Mouse (Mus musculus) frontal cortex, adult (tissue): Measurements from ENCODE around the gene Arrb1.

Experiments
- ATAC-seq: cut with Nextera tagmentation; 2 replicates; pipeline ENCODE4 v1.9.2; 2017; ENCODE audit warnings: mild to moderate bottlenecking, moderate library complexity, mixed read lengths; ENCODE audit not compliant: low TSS enrichment

The Arrb1 gene

DNA sequence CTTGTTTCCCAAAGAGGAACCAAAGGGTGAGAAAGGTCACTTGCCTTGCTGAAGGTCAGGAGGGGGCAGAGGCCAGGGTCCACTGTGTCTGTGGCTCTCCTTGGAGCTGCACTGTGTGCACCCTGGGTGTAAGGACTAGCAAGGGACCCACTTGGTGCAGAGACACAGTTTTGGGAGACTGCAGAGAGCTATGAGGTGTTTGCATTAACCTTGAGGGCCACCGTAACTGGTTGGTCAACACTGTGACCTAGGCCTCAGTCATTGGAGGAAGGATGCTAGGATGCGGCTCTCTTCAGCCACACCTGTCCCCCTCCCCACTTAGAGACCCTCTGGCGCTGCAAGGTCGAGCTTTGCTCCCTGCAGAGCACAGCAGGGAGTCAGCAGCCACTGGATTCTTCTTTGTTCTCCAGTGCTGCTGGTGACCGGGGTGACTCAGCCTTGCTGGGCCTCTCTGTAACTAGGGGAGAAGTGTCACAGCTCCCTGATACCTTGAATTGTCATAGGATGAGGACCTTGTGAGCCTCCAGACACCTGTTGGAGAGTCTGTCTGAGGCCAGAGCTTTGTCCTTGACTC lies 2.0 kb downstream of the Arrb1 start:
- no peak for ATAC-seq

DNA sequence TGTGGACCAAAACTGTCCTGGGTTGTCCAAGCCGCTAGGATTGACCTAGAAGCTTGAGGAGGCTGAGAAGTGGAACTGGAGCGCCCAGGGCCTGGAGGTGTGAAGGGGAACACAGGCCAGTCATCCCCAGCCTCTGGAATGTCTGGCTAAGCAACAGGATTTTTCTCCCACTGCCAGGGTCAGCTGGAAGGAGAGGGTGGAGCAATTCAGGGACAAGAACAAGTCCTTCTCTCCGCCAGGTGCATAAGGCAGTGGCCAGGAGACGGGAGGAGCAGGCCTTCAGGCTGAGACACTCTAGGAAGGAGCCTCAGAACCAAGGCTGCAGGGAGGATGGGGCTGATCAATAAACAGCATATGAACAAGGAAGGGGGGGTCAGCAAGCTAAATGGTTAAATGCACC lies 3.2 kb downstream of the Arrb1 start:
- no peak for ATAC-seq

DNA sequence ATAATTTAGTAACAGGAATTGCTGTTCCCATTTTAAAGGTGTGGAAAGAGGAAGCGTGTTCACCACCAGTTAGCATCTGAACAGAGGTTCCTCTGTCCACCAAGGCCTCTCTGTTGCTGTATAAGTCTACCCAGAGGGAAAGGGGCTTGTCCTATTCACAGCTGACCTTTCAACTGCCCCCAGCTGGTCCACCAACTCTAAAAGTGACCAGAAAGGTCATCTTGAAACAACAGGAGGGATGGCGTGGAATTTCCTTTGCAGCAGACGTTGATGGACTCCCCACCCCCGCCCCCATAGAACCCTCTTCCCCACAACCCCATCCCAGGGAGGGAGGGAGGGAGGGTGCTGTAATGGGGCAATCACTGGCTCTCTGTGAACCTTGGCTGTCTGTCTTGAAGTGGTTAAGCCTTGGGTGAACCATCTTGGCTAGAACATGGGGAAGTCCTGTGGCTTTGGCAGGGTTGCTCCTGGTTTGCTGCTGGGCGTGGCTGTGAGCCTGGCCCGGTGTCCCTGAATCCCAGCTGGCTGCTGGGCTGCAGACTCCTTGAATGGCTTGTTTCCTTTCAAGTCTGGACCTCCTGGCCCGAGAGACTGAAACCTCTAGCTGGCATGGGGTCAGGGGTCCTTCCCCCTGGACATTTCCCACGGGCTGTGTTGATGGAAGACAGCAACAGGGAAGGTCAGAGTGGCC lies 4.1 kb downstream of the Arrb1 start:
- no peak for ATAC-seq

DNA sequence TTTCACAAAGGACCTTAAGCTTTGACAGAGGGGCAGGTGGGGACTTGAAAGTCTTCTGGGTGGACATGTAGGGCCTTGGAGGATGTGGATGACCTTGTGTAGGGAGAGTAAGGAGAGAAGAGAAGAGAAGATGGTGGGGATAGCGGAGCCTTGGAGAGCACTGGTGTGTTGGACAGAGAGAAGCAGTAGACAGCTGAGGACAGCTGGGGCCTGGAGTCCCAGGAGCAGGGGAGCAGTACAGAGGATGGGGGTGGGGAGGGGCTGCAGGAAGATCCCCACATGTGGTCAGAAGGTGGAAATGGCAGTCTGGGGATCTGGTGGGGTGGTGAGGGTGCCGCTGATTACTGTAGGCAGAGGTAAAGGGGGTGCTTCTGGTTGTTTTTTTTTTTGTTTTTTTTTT lies 4.8 kb downstream of the Arrb1 start:
- ATAC-seq, result no peak

DNA sequence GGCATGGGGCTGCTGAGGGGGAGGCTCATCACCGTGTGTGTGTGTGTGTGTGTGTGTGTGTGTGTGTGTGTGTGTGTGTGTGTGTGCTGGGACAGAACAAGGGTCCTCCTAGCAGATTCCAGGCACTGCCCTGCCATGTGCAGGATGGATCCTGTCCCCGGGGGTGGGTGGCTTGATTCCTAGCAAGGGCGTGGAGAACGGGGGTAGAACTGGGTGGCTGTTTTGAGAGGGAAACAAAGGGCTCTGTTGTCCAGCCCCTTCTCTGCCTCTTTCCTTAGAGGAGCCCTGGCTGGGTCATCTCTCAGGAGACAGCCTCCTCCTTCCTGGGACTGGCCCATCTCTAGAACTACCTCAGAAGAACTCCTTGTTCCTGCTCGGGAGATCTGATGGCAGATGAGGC lies 5.9 kb downstream of the Arrb1 start:
- ATAC-seq, result no peak

DNA sequence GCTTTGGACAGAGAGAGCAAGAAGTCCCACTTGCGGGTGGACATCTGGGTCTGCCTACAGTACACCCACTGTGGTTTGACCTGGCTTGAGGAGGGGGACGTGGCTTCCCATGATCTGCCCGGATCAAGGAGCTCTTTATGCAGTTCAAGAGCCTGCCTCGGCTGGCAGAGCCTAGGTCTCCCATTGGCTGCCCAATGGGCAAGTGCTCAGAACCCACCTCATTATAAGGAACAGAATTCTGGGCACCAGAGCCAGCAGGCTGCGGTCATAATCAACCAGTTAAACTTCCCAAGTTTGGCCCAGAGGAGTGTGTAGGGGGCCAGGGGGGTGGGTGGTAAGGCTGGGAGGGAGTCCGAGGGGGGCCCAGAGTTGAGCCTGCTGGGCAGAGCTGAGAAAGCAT lies 9.0 kb downstream of the Arrb1 start:
- ATAC-seq, result 0 out of 2 replicates have a peak, but pooled peaks have one; percentile 18

DNA sequence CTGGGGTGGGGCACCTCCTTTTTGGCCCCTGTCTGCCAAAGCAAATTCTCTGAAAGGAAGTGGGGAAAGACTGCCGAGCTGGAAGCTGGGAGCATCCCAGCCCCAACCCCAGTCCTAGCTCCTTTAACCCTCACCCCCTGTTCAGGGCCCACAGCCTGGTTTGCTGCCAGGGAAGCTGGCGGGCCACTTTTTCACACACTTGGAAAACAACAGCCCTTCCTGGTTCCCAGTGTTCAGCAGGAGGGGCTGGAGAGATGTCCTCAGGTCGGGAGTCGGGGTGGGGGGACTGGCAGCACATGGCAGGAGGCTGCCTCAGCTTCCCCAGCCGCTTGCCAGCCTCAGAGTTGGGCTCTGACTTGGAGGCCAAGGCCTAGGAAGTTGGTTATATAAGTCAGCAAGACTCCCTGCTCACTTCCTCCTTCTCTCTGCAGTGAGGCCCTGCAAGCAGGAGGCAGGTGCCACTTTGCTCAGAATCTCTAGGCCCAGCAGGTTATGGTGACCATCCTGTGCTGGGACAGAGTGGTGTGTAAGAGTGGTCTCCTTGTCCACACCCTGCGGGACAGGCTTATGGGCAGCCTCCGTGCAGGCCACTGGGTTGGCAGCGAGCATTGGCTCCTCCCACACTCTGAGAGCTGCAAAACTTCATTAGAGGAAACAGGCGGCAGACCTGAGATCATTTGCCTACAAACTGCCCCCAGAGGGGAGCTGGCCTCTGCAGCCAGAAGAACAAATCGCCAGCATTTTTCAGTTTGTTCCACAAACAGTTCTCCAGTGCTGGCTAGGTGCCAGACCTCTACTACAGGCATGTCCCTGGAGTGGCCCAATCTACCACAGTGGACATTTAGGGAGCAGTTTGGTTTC lies 10.8 kb downstream of the Arrb1 start:
- peak; percentile 58 for ATAC-seq

DNA sequence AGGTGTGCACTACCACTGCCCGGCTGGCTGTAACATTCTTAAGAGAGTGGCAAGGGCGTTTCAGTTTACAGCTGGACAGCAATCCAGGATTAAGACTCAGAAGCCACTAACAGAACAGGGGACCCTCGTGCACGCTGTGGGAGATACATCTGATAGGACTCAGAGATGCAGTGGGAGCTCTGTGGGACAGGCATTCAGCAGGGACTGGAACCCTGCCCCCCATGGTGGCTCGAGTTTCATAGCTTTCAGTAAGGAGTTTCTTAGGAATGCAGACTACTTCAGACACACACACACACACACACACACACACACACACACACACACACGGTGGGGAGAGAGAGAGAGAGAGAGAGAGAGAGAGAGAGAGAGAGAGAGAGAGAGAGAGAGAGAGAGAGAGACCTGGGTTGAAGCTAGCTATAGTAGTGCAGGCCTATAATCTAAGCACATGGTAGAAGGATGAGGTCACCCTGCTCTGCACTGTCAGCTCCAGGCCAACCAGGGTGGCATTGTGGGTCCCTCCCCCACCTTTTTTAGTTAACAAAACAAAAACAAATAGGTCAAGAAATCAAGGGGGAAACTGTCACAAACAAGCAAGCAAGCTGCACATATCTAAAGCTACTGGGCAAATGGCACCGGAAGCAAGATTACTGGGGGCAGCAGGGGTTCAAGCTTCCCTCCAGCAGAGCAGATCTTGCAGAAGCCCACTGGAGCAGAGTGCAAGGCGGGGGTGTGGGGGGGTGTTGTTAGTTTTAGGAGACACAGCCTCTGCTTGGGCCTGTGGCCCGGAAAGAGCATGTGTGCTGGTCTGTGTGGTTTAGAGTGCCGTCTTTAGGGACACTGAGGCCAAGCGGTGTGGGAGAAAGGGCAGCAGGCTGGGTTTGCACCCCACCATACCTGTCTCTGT lies 12.6 kb downstream of the Arrb1 start:
- ATAC-seq, result no peak

DNA sequence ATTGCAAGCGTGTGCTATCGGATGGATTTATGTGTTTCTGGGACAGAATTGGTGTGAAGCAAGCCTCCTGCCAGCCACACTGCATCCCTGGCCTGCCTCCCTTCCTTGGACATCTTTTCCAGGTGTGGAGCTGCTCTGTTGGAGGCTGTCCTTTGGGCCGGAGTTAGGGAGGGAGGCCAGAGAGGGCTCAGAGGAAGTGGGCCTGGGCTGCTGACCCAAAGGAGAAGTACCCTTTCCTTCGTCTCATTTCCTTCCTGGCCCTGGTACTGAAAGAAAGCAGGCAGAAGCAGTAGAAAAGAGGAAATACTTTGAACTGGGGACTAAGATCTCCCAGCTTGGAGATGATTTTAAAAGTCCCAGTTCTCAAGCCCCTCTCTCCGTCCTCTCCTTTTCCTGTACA lies 14.4 kb downstream of the Arrb1 start:
- ATAC-seq, result no peak

DNA sequence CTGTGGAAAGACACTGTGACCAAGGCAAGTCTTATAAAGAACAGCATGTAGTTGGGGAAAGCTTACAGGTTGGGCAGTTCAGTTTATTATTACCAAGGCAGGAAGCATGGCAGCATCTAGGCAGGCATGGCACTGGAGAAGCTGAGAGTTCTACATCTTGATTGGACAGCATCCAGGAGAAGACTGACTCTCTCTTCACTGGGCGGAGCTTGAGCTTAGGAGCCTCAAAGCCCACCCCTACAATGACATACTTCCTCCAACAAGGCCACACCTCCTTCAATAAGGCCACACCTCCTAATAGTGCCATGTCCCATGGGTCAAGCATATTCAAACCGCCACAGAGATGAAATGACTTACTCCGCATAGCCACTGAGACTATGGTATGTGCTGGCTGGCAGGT lies 16.4 kb downstream of the Arrb1 start:
- ATAC-seq, result no peak

DNA sequence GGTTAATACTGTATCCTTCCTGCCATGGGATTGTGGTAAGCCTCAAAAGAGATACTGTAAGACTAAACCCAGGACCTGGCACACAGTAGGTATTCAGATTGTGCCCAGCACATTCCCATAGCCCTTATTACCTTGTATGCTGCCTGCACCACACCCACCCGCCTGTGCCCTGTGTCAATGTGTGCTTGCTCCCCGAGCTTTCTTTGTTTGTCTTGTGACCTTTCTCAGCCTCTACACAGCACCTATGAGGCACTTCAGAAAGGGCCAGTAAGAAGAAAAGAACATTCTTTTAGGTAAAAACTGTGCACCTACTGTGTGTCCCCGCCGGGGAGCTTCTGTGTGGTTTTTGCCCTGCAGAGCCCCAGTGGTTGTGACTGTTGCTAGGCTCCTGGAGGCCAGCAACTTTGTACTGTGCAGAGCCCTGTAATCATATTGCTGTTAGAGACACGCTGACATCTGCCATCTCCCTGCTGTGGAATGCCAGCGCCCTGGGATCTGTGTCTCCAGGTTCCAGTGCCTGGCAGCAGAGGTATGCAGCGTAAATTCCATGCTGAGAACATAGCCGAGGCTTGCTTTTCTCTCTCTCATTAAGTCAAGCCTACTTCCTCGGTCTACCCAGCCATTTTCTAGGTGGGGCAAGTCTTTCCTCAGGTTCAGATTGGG lies 18.1 kb downstream of the Arrb1 start:
- ATAC-seq, result no peak

DNA sequence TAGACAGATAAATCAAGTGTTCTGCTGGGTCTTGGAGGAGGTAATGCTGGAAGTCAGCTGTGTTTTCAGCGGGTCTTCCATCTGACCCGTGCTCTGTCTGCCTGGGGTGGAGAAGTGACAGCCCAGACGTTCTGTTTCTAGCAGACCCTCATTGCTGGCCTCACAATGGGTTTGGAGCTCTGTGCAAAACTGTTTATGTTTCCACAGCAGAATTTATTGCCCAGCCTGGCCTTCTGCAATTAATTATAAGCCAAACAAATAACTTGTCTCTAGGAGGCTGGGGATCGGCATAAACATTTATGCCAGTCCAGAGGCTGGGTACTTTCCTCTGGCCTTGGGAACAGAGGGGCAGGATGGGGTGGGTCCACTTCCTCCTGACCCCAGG lies 18.6 kb downstream of the Arrb1 start:
- no peak for ATAC-seq

DNA sequence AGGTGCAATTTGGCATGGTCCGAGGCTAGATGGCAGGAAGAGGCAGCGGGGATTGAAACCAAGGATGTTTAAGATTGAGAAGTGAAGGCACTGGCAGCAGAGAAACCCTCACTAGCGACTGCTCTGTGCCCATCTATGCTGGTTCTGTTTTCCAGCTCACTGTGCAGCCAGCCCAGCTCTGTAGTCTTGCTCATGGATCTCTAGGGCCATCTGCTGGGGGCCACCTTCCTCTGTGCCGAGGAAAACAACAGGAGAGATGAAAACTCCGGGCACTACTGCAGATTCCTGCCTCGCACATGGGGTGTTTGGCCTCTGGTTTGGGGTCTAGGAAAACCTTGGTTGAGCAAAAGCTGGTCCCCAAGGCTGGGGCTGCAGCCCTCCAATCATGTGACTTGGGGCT lies 20.6 kb downstream of the Arrb1 start:
- ATAC-seq, result peak; percentile 83

DNA sequence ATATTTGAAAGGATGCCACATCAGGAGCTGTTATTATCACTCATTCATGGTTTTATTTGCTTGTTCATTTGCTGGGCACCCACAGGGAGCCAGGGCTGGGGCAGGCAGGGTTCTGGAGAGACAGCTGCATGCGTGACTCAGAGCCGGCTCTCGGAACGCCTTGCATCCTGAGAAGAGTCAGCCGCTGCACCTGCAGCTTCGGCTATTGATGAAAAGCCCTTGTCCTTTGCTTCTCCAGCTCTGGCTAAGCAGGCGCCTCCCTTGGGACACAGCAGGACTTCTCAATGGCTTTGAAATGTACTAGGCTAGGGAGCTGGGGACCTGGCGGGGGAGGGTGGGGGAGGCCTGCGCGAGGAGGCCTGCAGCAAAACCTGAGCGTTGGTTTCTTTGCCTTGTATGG lies 23.8 kb downstream of the Arrb1 start:
- ATAC-seq, result peak; percentile 36; the same call in 1 of the 2 replicates

DNA sequence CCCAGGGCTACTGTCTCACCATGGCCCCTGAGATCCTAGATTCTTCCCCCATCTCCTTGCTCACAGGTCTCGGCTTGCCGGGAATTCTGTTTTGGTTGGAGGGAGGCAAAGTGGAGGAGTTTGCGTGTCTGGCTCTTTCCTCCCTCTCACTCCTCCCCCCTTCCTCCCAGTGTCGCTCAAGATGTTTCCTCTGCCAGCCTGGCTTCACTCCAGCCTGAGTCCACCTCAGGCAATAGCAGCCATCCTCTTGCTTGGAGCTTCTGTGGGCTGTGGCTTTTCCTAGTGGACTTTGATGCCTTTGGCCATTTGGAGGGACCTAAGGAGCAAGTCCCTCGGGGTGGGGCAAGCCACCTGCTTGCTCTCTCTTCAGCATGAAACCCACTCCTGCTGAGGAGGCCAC lies 27.2 kb downstream of the Arrb1 start:
- peak; percentile 64 for ATAC-seq

DNA sequence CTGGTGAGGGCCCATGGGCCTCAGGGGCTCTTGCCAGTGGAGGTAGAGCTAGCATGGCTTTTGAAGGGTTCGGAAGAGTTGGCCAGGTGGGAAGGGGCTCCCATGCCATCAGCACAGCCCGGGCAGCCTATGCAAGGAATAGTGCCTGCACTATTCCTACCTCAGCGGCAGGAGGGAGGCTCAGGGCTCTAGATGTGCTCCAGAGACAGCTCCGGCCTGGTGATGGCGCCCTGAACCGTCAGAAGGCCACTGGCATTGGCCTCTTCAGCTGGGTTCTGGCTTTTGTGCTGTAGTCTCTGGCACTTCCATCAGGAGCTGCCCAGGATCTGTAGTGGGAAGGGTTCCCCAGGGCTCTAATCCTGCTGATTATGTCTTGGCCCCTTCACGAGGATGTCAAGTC lies 28.0 kb downstream of the Arrb1 start:
- no peak for ATAC-seq

DNA sequence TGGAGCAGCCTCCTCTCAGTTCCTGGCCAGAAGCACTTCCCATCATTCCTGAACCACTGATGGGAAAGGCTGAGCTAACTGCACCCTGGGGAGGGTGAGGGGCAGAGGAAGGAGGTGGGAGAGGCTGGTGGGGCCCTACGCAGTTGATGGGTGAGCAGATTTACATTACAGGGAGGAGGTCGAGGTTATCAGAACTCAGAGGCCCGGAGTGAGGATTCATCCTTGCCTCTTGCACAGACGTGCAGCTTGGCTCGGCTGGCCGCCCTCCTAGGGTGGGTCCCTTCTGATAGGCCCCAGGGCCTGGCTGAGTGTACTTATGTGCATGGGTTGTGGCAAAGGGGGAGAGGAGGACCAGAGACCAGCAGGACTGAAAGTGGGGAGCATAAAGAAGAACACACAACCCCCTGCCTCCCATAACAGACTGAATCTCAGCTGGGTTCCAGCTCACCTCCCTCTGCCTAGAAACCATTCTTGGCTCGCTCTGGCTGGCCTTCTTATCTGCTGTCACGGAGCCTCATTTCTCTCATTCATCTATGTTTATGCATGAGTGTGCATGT lies 30.1 kb downstream of the Arrb1 start:
- no peak for ATAC-seq

DNA sequence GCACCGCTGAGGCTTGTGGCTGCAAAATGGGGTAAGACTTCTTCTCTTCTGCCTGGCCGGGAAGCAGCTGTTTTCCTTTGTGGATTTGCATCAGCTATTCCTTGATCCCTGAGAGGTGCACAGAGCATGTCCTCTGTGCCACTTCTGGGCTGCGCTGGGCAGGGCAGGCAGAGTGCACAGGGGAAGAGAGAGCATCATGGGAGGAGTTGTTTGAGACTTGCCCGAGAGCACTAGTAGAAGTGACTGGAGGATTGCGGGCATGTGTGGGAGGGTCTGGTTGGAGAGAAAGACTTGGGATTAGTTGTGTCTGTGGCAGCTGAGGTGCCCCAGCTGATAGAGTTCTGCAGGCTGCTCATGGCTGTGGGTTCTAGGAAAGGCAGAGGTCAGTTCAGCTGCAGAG lies 35.4 kb downstream of the Arrb1 start:
- ATAC-seq, result no peak

DNA sequence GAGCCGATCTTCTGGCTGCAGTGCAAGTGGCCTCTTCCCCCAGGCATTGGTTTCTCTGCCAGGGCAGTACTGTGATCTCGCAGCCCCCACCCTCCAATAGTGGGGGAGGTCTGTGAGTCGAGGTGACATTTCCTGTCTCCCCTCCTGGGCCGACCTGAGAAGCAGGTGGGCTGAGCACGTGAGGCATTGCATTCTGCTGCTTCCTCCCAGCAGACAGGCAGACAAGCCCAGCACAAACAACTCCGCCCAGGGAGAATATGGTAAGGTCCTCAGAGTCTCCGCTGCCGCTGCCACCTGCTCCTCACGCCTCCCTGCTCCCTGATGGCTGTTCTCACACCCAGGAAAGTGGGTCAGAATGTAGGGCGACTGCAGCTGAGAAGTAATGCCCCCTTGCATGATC lies 37.7 kb downstream of the Arrb1 start:
- peak; percentile 39 for ATAC-seq

DNA sequence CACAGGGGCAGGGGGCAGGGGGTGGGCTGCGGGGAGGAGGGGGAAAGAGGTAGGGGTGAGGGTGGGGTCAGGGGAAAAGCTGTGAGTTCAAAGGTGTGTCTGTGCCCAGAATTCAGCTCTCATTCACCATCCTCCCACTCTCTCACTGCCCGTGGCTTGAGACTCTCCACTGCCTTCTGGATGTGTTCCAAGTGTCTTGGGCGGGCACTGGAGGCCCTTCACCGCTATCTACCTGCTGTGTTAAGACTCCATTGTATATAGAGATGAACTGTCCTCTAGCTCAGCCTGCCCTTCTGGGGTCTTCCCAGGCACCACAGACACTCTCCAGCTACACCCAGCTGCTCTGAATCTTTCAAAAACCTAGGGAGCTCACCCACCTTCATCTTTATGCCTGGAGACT lies 38.1 kb downstream of the Arrb1 start:
- no peak for ATAC-seq

DNA sequence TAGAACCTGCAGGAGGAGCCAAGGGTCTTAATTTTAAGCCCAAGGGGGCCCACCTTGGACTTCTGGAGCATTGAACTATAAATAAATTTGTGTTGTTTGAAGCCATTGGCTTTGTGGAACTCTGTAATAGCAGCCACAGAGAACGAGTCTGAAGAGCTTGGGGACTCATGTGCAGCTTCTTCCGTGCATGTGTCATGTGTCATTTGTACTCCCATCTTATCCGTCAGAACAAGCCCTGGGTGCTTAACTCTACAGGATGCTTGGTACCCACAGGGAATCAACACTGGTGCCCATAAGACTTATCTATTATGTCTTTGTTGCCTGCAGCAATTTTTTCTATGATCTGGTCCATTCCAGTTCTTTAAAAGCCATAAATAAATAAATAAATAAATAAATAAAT lies 43.0 kb downstream of the Arrb1 start:
- ATAC-seq, result no peak
